Mouse (Mus musculus): ENCODE results near the gene Sirpb1a. TPM values are rescaled to one million over a fixed set of nuclear protein-coding genes. Genes with fewer than 3 reads are reported as not detected.
"Not testable (repeated sequence)": the region's sequence is repeated elsewhere in the genome, so short reads cannot be mapped to it uniquely, and the experiment has no call there.

Sirpb1a gene
- polyA plus RNA-seq (2015; fragmentation: Nextera tagmentation; extraction: Ambion mirVana), result not detected in 2 replicates

DNA sequence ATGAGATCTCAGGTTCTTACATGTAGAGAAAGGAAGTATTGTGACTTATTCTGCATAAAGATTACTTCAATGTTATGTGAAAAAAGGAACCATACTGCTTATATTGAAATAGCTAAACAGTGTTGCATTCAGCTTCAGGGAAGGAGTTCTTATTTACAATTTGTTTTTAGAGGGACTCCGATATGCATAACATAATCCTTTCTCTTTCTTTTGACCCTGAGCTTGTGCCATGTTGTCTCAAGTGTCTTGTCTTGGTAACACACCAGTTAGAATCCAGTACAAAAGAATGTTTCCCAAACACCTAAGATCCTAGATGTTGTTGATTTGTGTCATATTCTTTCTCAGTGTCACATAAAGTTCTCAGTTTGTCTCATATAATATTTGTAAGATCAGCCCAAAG is at the start of gene Sirpb1a:
Gene Sirpb1a (minus strand): TSS at position 74 of the 400 bp plus-strand sequence.
- ATAC-seq; H3K4me1 ChIP-seq (replicated peaks); H3K36me3 ChIP-seq; H3K27ac ChIP-seq; H3K27me3 ChIP-seq; H3K4me2 ChIP-seq (replicated peaks); H3K4me3 ChIP-seq (replicated peaks); H3K9ac ChIP-seq (replicated peaks); H3K9me3 ChIP-seq: not testable (repeated sequence)
- 97% methylated on average over 1 of the region's 1 CpGs for WGBS

DNA sequence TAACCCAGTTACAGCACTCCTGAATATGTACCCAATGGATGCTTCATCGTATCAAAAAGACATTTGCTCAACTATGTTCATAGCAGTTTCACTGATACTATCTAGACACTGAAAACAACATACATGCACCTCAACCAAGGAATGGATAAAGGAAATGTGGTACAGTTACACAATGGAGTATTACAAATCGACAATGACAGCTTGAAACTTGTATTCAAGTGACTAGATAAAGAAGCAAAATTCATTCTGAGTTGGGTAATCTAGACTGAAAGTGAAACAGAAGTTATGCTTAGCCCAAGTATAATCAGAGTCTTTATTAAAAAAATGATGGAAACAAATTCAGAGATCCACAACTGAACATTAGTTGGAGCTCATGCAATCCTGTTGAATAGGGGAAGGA is 48.5 kb upstream of the Sirpb1a start:
- not testable (repeated sequence) for ATAC-seq; H3K27me3 ChIP-seq; H3K27ac ChIP-seq; H3K36me3 ChIP-seq; H3K4me3 ChIP-seq (replicated peaks); H3K9ac ChIP-seq (replicated peaks); H3K9me3 ChIP-seq; H3K4me1 ChIP-seq (replicated peaks); H3K4me2 ChIP-seq (replicated peaks)
- 93% methylated on average over 1 of the region's 2 CpGs for WGBS

DNA sequence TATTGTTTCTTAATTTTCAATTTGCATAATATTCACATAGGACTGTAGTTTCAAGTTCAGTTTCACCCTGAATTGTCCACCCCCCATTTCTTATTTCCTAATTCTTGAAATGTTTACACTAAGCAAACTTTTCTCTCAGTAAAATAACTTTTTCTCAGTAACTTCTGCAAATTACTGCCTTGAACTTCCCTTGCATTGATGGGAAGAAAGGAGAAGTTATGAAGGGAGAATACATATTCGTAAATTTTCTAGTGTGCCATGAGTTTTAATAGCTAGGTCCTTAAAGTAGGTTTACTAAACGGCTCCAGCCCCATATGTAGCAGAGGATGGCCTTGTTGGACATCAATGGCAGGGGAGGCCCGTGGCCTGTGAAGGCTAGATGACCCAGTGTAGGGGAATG is 43.8 kb upstream of the Sirpb1a start:
- not testable (repeated sequence) for H3K4me2 ChIP-seq (replicated peaks); H3K36me3 ChIP-seq; H3K9me3 ChIP-seq; H3K27ac ChIP-seq; H3K9ac ChIP-seq (replicated peaks); H3K4me3 ChIP-seq (replicated peaks); H3K4me1 ChIP-seq (replicated peaks); ATAC-seq; H3K27me3 ChIP-seq
- 71% methylated on average over 1 of the region's 3 CpGs for WGBS

DNA sequence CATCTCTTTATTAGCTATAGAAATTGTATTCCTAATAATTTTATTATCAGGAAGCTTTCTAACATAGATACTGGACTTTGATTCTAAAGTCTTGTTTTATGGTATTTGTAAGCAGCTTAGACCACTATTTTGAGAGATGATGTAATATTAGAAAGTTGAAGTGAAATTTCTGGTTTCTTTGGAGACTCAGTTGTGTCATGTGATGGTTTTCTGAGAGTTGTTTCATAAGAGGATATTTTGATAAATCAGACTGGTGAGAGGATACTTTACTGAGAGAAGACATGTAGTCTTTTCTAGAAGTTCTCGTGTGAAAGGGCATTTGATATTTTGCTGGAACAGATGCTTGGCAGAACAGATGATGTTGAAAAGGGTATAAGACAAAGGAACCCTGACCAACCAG is 17.6 kb upstream of the Sirpb1a start:
- H3K36me3 ChIP-seq; H3K4me3 ChIP-seq (replicated peaks); H3K27me3 ChIP-seq; H3K27ac ChIP-seq; H3K9ac ChIP-seq (replicated peaks); H3K4me1 ChIP-seq (replicated peaks); H3K9me3 ChIP-seq; H3K4me2 ChIP-seq (replicated peaks); ATAC-seq: not testable (repeated sequence)
- WGBS, result 84% methylated on average over 1 of the region's 1 CpGs

DNA sequence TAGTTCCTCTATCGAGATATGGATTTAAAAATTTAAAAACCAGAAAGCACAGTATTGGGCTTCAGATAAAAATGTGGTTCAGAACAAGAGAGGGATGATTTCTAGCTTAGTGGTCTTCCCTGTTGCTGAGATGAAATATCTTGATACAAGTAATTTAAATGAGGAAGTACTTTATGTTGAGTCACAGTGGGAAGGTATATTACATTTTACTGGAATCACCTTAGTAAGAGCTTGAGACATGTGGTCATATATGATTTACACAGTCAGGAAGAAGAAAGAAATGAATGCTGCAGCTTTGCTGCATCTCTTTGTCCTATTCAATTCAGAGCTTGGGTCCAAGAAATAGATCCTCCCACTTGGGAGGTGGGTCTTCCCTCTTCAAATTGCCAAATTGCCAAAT is 13.5 kb upstream of the Sirpb1a start:
- not testable (repeated sequence) for H3K4me3 ChIP-seq (replicated peaks); H3K36me3 ChIP-seq; H3K4me2 ChIP-seq (replicated peaks); H3K9me3 ChIP-seq; ATAC-seq; H3K9ac ChIP-seq (replicated peaks); H3K27ac ChIP-seq; H3K4me1 ChIP-seq (replicated peaks); H3K27me3 ChIP-seq
- WGBS, result 68% methylated on average over 1 of the region's 1 CpGs

DNA sequence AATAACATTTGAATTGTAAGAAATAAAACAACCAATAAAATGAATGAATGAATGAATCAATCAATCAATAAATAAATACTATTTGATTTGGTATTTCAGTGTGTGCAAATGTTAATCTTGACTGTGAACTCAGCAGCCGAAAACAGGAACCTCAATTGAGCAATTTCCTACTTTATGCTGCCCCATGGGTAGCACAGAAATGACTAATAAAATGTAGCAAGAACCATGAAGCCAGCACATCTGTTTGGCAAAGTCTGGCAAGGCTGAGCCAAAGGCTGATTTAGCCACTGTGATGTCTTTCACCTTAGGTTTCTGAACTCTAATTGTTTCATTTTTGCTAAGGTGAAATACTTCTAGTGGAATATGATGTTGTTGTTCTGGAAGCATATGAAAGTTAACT is 1.6 kb upstream of the Sirpb1a start:
- H3K4me1 ChIP-seq (replicated peaks), result no peaks in the 10 kb centered on the region
- WGBS, result 78% methylated on average over 1 of the region's 1 CpGs
- ATAC-seq, result no peak
- H3K4me3 ChIP-seq (replicated peaks), result no peak overlapping the region
- H3K27me3 ChIP-seq, result no peaks in the 10 kb centered on the region
- no peaks in the 10 kb centered on the region; the same call in 1 of the 2 replicates for H3K9me3 ChIP-seq
- H3K36me3 ChIP-seq, result no peaks in the 10 kb centered on the region
- no peak overlapping the region for H3K27ac ChIP-seq
- no peak overlapping the region for H3K4me2 ChIP-seq (replicated peaks)
- no peak overlapping the region for H3K9ac ChIP-seq (replicated peaks)

DNA sequence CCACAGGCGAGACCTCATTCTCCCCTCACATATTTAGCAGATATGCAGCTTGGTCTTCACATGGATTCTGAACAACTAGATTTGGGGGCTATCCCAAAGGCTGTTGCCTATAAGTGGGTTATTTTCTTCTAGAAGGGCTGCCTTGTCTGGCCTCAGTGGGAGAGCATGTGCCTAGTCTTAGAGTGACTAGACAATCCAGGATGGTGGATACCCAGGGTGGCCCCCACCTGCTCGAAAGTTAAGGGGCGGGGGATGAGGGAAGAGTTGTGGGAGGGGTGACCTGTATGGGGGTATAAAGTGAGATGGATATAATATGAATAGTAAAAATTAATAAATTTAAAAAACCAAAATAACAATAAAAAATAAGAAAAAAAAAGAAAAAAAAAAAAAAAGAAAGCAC is 70.6 kb downstream of the Sirpb1a start:
- H3K27me3 ChIP-seq; H3K36me3 ChIP-seq; H3K4me3 ChIP-seq (replicated peaks); H3K4me1 ChIP-seq (replicated peaks); H3K4me2 ChIP-seq (replicated peaks); H3K27ac ChIP-seq; H3K9me3 ChIP-seq; ATAC-seq; H3K9ac ChIP-seq (replicated peaks): not testable (repeated sequence)
- 82% methylated on average over 3 of the region's 3 CpGs for WGBS

DNA sequence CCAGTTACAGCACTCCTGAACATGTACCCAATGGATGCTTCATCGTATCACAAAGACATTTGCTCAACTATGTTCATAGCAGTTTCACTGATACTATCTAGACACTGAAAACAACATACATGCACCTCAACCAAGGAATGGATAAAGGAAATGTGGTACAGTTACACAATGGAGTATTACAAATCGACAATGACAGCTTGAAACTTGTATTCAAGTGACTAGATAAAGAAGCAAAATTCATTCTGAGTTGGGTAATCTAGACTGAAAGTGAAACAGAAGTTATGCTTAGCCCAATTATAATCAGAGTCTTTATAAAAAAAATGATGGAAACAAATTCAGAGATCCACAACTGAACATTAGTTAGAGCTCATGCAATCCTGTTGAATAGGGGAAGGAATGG is 76.0 kb downstream of the Sirpb1a start:
- not testable (repeated sequence) for H3K9me3 ChIP-seq; H3K27me3 ChIP-seq; H3K36me3 ChIP-seq; H3K4me3 ChIP-seq (replicated peaks); H3K27ac ChIP-seq; ATAC-seq; H3K9ac ChIP-seq (replicated peaks); H3K4me2 ChIP-seq (replicated peaks); H3K4me1 ChIP-seq (replicated peaks)
- 91% methylated on average over 1 of the region's 2 CpGs for WGBS

DNA sequence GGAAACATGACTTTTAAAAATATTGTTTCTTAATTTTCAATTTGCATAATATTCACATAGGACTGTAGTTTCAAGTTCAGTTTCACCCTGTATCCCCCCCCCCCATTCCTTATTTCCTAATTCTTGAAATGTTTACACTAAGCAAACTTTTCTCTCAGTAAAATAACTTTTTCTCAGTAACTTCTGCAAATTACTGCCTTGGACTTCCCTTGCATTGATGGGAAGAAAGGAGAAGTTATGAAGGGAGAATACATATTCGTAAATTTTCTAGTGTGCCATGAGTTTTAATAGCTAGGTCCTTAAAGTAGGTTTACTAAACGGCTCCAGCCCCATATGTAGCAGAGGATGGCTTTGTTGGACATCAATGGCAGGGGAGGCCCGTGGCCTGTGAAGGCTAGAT is 80.7 kb downstream of the Sirpb1a start:
- H3K9ac ChIP-seq (replicated peaks); H3K36me3 ChIP-seq; H3K4me2 ChIP-seq (replicated peaks); H3K27ac ChIP-seq; H3K4me3 ChIP-seq (replicated peaks); H3K27me3 ChIP-seq; H3K9me3 ChIP-seq; H3K4me1 ChIP-seq (replicated peaks); ATAC-seq: not testable (repeated sequence)
- WGBS, result 65% methylated on average over 3 of the region's 3 CpGs

DNA sequence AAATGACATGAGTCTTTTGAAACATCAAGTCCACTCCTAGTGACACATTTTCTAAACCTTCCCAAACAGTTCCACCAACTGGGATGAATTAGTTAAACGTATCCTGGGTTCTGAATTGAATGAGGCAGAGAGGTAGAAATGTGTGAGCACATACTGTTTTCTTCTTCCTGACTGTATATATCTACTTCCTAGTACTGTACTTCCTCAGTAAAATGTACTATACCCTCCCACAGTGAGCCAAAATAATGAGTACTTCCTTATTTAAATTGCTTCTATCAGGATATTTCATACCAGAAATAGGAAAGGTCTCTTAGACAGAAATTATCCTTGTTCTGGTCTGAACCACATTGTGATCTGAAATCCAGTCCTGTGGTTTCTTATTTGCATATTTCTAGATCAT is 86.0 kb downstream of the Sirpb1a start:
- Histone ChIP-seq H3K9me3 (no peaks in the 10 kb centered on the region), H3K36me3 (no peaks in the 10 kb centered on the region), H3K4me1 (replicated peaks) (no peaks in the 10 kb centered on the region), H3K9ac (replicated peaks) (no peak overlapping the region), H3K4me3 (replicated peaks) (no peak overlapping the region), H3K27me3 (no peaks in the 10 kb centered on the region), H3K4me2 (replicated peaks) (no peak overlapping the region), H3K27ac (no peak overlapping the region)
- ATAC-seq, result no peak
- WGBS, result 70% methylated on average over 1 of the region's 1 CpGs

DNA sequence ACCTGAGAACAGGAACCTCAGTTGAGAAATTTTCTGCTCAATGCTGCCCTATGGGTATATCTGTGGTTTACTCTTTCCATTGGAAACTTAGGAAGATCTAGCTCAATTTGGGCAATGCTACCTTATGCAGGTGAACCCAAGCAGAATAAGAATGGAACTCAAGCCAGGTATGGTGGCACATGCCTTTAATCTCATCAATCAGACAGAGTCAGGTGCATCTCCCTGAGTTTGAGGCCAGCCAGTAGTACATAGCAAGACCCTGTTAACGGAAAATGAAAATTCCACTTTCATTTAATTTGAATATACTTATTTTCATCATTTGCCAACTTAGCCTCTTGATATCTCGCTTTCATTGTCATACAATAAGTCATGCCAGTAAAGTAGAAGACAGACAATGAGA is 92.1 kb downstream of the Sirpb1a start:
- Histone ChIP-seq H3K4me1 (replicated peaks) (no peaks in the 10 kb centered on the region), H3K36me3 (no peaks in the 10 kb centered on the region), H3K9me3 (no peaks in the 10 kb centered on the region), H3K9ac (replicated peaks) (no peak overlapping the region), H3K4me3 (replicated peaks) (no peak overlapping the region), H3K27me3 (no peaks in the 10 kb centered on the region), H3K27ac (no peak overlapping the region), H3K4me2 (replicated peaks) (no peak overlapping the region)
- no peak for ATAC-seq
- WGBS, result 71% methylated on average over 2 of the region's 2 CpGs

DNA sequence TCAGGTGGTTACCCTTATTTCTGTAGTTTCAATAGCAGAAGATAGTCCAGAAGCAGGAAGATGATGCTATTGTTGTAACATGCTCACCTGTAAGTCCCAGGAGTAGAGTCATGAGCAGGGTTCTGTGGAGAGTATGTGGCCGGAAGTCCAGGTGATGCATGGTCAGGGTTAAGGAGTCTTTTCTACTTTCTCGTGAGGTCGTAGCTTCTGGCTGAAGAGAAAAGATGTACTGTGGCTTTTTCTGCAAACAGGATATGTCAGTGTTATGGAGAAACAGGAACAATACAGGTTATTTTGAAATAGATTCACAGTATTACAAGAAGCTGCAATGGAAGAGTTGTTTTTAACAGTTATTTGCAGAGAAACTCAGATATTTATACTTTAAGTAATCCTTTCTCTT is 94.3 kb downstream of the Sirpb1a start, which contains the start of gene Gm9733:
Gene Gm9733 (minus strand): TSS at position 240 of the 400 bp plus-strand sequence.
- H3K4me1 ChIP-seq (replicated peaks), result no peaks in the 10 kb centered on the region
- H3K9me3 ChIP-seq, result no peaks in the 10 kb centered on the region
- H3K4me3 ChIP-seq (replicated peaks), result no peak within 1 kb of the TSS
- no peak within 1 kb of the TSS for H3K4me2 ChIP-seq (replicated peaks)
- no peak within 1 kb of the TSS for H3K27ac ChIP-seq
- ATAC-seq, result no peak
- no peaks in the 10 kb centered on the region for H3K27me3 ChIP-seq
- H3K9ac ChIP-seq (replicated peaks), result no peak within 1 kb of the TSS
- 88% methylated on average over 3 of the region's 3 CpGs for WGBS
- no peaks in the 10 kb centered on the region for H3K36me3 ChIP-seq

DNA sequence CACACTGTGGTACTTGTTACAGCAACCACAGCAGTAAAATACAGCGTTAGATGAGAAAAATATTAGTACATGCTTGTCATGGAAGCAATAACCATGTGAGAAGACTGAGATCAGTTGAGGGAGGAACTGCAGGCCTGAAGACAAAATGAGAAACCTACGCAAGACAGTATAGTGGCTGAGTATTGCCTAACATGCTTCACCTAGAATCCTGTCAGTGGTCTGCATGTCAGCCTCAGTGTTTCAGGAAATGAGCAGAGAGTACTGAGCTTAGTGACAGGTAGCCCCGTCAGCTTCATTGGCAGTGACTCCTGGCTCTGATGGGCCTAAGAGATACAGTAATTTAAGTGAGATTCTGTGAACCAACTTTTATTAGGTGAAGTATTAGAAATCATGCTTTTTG is 94.8 kb downstream of the Sirpb1a start:
- no peak for ATAC-seq
- 71% methylated on average over 3 of the region's 3 CpGs for WGBS
- Histone ChIP-seq H3K4me2 (replicated peaks) (no peak overlapping the region), H3K9ac (replicated peaks) (no peak overlapping the region), H3K27me3 (no peaks in the 10 kb centered on the region), H3K4me3 (replicated peaks) (no peak overlapping the region), H3K27ac (no peak overlapping the region), H3K4me1 (replicated peaks) (no peaks in the 10 kb centered on the region), H3K9me3 (no peaks in the 10 kb centered on the region), H3K36me3 (no peaks in the 10 kb centered on the region)
